Mouse (Mus musculus) forebrain, embryonic 12.5 days (tissue): Measurements from ENCODE around the gene Dagla. TPM values are rescaled to one million over a fixed set of nuclear protein-coding genes. Genes with fewer than 3 reads are reported as not detected.

Experiments used
- ATAC-seq: fragments of 200-750 bp; cut with Nextera tagmentation; 2 replicates; pipeline ENCODE4 v1.8.0; 2017; ENCODE audit warnings: moderate TSS enrichment; ENCODE audit not compliant: low FRiP score
- H3K27ac ChIP-seq: fragments of 300-500 bp; sonication (generic); 2 replicates; pipeline ENCODE4 v1.5.1; 2016; ENCODE audit warnings: mild to moderate bottlenecking
- H3K27me3 ChIP-seq: fragments of 300-500 bp; sonication (generic); 2 replicates; pipeline ENCODE4 v1.6.1; 2016; ENCODE audit warnings: mild to moderate bottlenecking
- H3K36me3 ChIP-seq: fragments of 300-500 bp; sonication (generic); replicated peaks from 2 replicates; pipeline ENCODE4 v1.6.1; 2016; ENCODE audit warnings: mild to moderate bottlenecking
- H3K4me1 ChIP-seq: fragments of 300-500 bp; sonication (generic); 2 replicates; pipeline ENCODE4 v1.6.1; 2016
- H3K4me2 ChIP-seq: fragments of 300-500 bp; sonication (generic); 2 replicates; pipeline ENCODE4 v1.6.1; 2016; ENCODE audit warnings: mild to moderate bottlenecking, moderate library complexity
- H3K4me3 ChIP-seq: fragments of 300-500 bp; sonication (generic); replicated peaks from 2 replicates; pipeline ENCODE4 v1.5.1; 2016; ENCODE audit warnings: mild to moderate bottlenecking
- H3K9ac ChIP-seq: fragments of 300-500 bp; sonication (generic); 2 replicates; pipeline ENCODE4 v1.6.1; 2016; ENCODE audit warnings: mild to moderate bottlenecking
- H3K9me3 ChIP-seq: fragments of 300-500 bp; sonication (generic); 2 replicates; pipeline ENCODE4 v1.6.1; 2016
- WGBS: fragments of 180-500 bp; shearing (Covaris S2); methylation state at CpG from one replicate; pipeline ENCODE4 v1.1.7; 2016; 5-methylcytosine and 5-hydroxymethylcytosine counted together
- polyA plus RNA-seq: library from polyadenylated mRNA; unstranded; fragments of >200 nt; fragmentation: Nextera tagmentation; extraction: Ambion mirVana; gene quantifications from 2 replicates; pipeline ENCODE4 v1.2.1, GENCODE M21; 2016

Dagla gene
- polyA plus RNA-seq, 1 experiment from 2014 or later = 3.6 TPM

DNA sequence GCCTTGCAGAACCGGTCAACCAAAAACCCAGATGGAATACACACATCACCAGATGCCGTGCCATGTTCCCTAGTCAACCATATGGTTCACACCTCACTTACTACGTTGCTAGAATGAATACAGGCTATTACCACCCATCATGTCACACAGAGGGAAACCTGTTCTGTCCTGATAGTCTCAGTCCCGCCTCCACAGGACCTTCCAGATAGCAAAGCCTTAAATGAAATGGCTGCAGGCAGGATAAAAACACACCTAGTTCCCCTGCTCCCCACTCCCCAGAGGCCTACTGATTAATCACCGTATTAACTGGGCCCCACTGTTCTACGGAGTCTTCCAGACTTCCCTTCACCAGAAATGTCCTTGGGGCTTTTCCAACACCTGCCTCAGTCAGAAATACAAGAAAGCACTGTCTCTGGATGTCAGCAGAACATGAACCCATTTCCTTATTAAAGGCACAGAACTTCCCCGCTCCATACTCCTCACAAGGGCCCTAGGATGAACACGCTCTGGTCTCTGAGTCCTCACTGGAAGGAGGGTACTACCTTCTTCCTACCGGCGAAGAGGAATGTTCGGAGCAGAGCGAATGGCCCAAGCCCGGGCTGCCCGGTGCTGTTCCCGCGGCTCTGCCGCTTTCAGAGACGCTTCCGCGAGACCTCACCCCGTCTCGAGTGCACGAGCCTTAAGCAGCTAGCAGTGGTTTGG is 101.4 kb downstream of the Dagla start:
- peaks cover 48% of the 10 kb centered on the region for H3K36me3 ChIP-seq
- H3K27ac ChIP-seq = peak overlapping the region; percentile 85
- H3K27me3 ChIP-seq = no peaks in the 10 kb centered on the region
- WGBS = 4% methylated on average over 23 of the region's 23 CpGs
- ATAC-seq = no peak; the same call in 1 of the 2 replicates
- peak overlapping the region; percentile 91 for H3K4me2 ChIP-seq
- H3K9me3 ChIP-seq = no peaks in the 10 kb centered on the region
- peaks cover 17% of the 10 kb centered on the region for H3K4me1 ChIP-seq
- H3K4me3 ChIP-seq = peak overlapping the region; percentile 90
- H3K9ac ChIP-seq = peak overlapping the region; percentile 88

DNA sequence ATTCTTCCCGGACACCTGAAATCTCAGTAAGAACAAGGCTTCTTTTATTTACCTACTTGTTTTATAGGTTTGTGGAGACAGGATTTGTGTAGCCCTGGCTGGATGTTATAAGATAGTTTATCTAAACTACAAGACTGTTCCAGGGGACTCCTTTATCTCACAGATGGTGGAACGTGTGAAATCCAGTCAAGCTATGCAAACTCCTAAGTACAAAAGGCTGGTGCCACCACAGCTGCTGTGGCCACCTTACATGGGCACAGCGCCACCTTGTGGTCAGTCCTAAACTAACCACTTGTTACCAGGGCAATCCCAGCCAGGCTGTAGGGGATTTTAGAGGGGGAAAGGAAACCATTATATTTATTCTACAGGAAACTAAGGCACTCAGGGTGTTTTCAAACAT is 106.0 kb downstream of the Dagla start:
- Histone ChIP-seq H3K4me3 (no peak overlapping the region), H3K27me3 (no peaks in the 10 kb centered on the region), H3K4me1 (peaks cover 10% of the 10 kb centered on the region), H3K9ac (no peak overlapping the region), H3K9me3 (no peaks in the 10 kb centered on the region), H3K4me2 (no peak overlapping the region), H3K36me3 (peaks cover 60% of the 10 kb centered on the region), H3K27ac (no peak overlapping the region)
- WGBS = 30% methylated on average over 3 of the region's 3 CpGs
- ATAC-seq = peak; percentile 54; the same call in 1 of the 2 replicates

DNA sequence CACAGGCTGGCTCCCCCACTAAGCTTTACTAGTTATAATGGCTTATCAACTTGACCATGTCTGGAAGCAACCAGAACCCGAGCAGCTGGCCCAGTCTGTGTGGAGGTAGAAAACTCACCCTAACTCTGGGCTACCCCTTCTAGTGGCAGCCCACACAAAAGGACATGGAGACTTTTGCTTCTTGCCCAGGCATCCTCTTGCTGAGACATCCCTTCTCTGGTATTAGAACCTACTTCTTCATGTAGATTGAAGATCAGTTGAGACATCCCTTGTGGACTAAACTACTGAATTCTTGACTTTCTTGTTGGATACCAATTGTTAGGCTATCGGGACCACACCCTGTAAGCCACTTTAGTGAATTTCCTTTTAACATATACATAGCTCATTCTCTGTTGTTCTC is 106.4 kb downstream of the Dagla start:
- H3K9ac ChIP-seq = no peak overlapping the region
- H3K4me3 ChIP-seq = no peak overlapping the region
- WGBS = 80% methylated on average over 2 of the region's 2 CpGs
- no peak; the same call in 1 of the 2 replicates for ATAC-seq
- H3K9me3 ChIP-seq = no peaks in the 10 kb centered on the region
- H3K27ac ChIP-seq = no peak overlapping the region
- no peak overlapping the region for H3K4me2 ChIP-seq
- H3K4me1 ChIP-seq = peaks cover 8% of the 10 kb centered on the region
- peaks cover 64% of the 10 kb centered on the region for H3K36me3 ChIP-seq
- H3K27me3 ChIP-seq = no peaks in the 10 kb centered on the region

DNA sequence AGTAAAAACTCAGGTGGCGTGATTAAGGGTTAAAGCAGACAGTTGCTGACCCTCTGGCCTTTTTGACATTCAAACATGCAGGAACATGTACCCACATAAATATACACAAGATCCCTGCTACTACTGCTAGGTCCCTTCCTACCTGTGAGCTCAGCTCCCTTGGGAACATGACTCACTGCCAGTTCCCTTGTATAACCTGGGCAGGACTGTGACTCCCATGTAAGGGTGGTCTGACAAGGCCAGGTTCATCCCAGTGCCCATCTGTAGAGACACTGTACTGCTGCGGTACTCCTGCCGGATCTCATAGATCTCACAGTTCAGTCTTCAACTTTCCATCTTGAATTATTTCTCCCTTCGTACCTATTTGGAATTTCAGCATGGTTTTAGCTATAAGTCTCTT is 107.5 kb downstream of the Dagla start:
- Histone ChIP-seq H3K4me1 (no peaks in the 10 kb centered on the region), H3K4me3 (no peak overlapping the region), H3K9ac (no peak overlapping the region), H3K27ac (no peak overlapping the region), H3K27me3 (no peaks in the 10 kb centered on the region), H3K9me3 (no peaks in the 10 kb centered on the region), H3K4me2 (no peak overlapping the region), H3K36me3 (peaks cover 76% of the 10 kb centered on the region)
- ATAC-seq = no peak
- WGBS = 86% methylated on average over 4 of the region's 4 CpGs

Other genes starting within 250 kb of the Dagla start
- gene Fads2, start 203.1 kb downstream of the Dagla start, polyA plus RNA-seq = 184 and 187 TPM in 2 replicates
- gene Fads1, start 122.0 kb downstream of the Dagla start, polyA plus RNA-seq = 187 and 195 TPM in 2 replicates
- gene Tmem258, start 100.9 kb downstream of the Dagla start, polyA plus RNA-seq = 336 and 355 TPM in 2 replicates
- 130 and 134 TPM in 2 replicates for gene Fen1, start 100.7 kb downstream of the Dagla start, polyA plus RNA-seq
- gene Myrf, start 64.1 kb downstream of the Dagla start, polyA plus RNA-seq = 0.72 and 0.87 TPM in 2 replicates
- gene Syt7, start 84.2 kb upstream of the Dagla start, polyA plus RNA-seq = 2.7 and 5.5 TPM in 2 replicates
- gene Lrrc10b, start 152.6 kb upstream of the Dagla start, polyA plus RNA-seq = 0.83 and 1.1 TPM in 2 replicates
- gene Ppp1r32, start 178.1 kb upstream of the Dagla start, polyA plus RNA-seq = 0.58 and 0.97 TPM in 2 replicates
- gene Cpsf7, start 220.4 kb upstream of the Dagla start, polyA plus RNA-seq = 67.9 and 73.9 TPM in 2 replicates
- 50.2 and 52.8 TPM in 2 replicates for gene Sdhaf2, start 221.3 kb upstream of the Dagla start, polyA plus RNA-seq